Mouse (Mus musculus): ENCODE measurements at regions not wholly inside any gene's neighbourhood (a gene's known extent, or its start where the extent isn't known, plus 50 kb on each side); places are given as distances from the start of the nearest gene placed in this dataset.

DNA sequence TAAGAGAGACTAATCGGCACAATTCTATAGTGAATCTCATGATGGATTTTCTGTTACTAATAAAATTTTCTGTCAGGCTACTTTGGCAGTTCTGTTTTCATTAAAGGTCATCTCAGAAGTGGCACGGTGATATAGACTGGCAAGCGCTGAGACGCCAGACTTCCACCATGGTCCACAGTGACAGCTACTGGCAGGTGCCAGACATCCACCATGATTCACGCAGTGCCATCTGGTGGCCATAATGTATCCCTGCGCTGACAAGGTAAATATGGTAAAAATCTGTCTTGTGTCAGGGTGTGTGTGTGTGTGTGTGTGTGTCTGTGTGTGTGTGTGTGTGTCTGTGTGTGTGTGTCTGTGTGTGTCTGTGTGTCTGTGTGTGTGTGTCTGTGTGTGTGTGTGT lies 632.7 kb downstream of the Defb40 start:
- Histone ChIP-seq H3K4me3 (ENCODE audit: insufficient read depth, low read depth, low read length) (no peak overlapping the region), H3K27ac (ENCODE audit: insufficient read depth, low read depth, low read length) (no peak overlapping the region), H3K4me1 (ENCODE audit: control insufficient read depth, insufficient read depth, low read length) (no peaks in the 10 kb centered on the region)
- TF ChIP-seq CTCF (IDR thresholded peaks at IDR 0.05; ENCODE audit: insufficient read depth, low read depth, low read length), result peak; percentile 53; the same call in 1 of the 2 replicates
- TF ChIP-seq POLR2A (IDR thresholded peaks at IDR 0.05; ENCODE audit: insufficient read depth, low read depth, low read length), result no peak
- 16% methylated on average over 6 of the region's 6 CpGs for WGBS

DNA sequence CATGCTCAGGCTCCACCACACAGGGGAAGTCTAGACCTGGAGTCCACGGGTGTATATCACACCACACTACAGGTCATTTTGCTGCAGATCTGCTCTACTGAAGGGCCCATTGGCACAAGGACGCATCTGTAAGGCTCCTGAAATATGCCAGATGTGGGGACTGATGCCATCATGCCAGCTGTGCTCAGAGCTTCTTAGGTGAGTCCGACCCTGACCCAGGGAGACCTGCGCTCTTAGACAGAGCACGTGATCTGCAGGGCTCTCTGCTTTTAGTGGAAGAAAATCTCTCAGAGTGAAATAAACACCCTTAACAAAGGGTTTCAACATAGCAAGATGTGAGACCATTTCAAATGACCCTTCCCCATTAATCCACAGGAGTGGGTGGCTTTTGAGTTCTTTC lies 633.2 kb downstream of the Defb40 start:
- H3K27ac ChIP-seq (ENCODE audit: insufficient read depth, low read depth, low read length), result no peak overlapping the region
- TF ChIP-seq CTCF (IDR thresholded peaks at IDR 0.05; ENCODE audit: insufficient read depth, low read depth, low read length) (no peak), POLR2A (IDR thresholded peaks at IDR 0.05; ENCODE audit: insufficient read depth, low read depth, low read length) (no peak)
- no peak overlapping the region for H3K4me3 ChIP-seq (ENCODE audit: insufficient read depth, low read depth, low read length)
- WGBS, result 77% methylated on average over 5 of the region's 5 CpGs
- no peaks in the 10 kb centered on the region for H3K4me1 ChIP-seq (ENCODE audit: control insufficient read depth, insufficient read depth, low read length)

DNA sequence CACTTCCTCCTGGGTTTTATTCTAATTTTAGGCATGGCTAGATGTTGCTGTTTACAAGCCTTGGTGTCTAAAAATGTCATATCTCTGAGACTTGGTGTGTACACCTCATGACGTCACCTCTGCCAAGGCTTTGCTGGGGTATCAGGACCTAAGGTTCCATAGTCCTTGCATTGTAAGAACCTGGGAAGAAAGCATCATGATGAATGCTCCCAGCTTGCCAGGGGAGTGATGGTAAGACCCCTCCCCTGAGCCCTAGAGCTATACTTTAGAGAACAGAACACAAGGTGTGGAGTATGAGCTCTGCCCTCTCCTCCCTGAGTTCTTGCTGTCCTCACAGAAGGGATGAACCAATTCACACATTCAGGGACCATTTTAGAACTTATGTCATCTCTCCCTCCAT lies 642.5 kb downstream of the Defb40 start:
- no peaks in the 10 kb centered on the region for H3K4me1 ChIP-seq (ENCODE audit: control insufficient read depth, insufficient read depth, low read length)
- 97% methylated on average over 1 of the region's 1 CpGs for WGBS
- H3K27ac ChIP-seq (ENCODE audit: insufficient read depth, low read depth, low read length), result no peak overlapping the region
- TF ChIP-seq POLR2A (IDR thresholded peaks at IDR 0.05; ENCODE audit: insufficient read depth, low read depth, low read length), result no peak
- no peak for TF ChIP-seq CTCF (IDR thresholded peaks at IDR 0.05; ENCODE audit: insufficient read depth, low read depth, low read length)
- H3K4me3 ChIP-seq (ENCODE audit: insufficient read depth, low read depth, low read length), result no peak overlapping the region

DNA sequence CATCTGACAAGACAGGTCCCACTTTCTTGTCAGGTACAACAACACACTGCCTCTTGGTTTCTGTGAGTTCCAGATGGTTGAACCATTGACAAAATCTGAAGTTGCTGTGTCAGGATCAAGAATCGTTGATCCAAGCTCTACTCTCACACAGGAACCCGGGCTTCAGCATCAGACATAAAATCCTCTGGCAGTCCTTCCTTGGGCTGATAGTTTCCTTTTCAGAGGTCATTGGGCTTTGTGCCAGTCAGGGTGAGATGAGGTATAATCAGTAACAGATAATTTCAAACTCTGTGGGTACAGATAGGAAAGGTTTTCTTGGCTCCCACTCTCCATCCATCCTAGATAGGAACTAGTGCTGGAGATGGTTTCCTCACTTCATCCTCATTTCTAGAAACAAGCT lies 649.5 kb downstream of the Defb40 start:
- no peaks in the 10 kb centered on the region for H3K4me1 ChIP-seq (ENCODE audit: control insufficient read depth, insufficient read depth, low read length)
- no peak for TF ChIP-seq CTCF (IDR thresholded peaks at IDR 0.05; ENCODE audit: insufficient read depth, low read depth, low read length)
- no peak for TF ChIP-seq POLR2A (IDR thresholded peaks at IDR 0.05; ENCODE audit: insufficient read depth, low read depth, low read length)

DNA sequence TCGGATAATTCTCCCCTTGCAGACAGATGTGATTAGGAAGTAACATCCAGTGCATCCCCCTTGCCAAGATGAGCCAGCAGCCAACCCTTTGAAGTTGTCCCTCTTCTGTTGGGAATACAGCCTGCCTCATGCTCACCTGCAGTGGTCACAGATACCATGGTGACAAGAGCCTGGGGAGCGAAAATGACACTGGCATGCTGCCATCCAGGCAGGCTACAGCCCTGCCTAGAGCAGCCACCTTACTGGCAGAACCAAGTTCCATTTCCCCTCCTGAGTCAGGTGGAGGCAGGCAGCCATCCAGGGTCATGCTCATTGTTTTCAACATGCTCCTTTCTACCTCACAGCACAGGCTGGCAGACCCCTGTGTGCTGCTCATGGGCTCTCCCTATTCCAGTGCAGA lies 661.6 kb downstream of the Defb40 start:
- Histone ChIP-seq H3K27ac (ENCODE audit: insufficient read depth, low read depth, low read length) (no peak overlapping the region), H3K4me3 (ENCODE audit: insufficient read depth, low read depth, low read length) (no peak overlapping the region), H3K4me1 (ENCODE audit: control insufficient read depth, insufficient read depth, low read length) (no peaks in the 10 kb centered on the region)
- TF ChIP-seq POLR2A (IDR thresholded peaks at IDR 0.05; ENCODE audit: insufficient read depth, low read depth, low read length), result no peak
- 46% methylated on average over 2 of the region's 2 CpGs for WGBS

More for the DNA sequence above, 649.5 kb downstream of the Defb40 start:
- 93% methylated on average over 2 of the region's 2 CpGs for whole genome bisulfite sequencing
- Histone ChIP-seq H3K27ac (ENCODE audit: insufficient read depth, low read depth, low read length) (no peak overlapping the region), H3K4me3 (ENCODE audit: insufficient read depth, low read depth, low read length) (no peak overlapping the region)

DNA sequence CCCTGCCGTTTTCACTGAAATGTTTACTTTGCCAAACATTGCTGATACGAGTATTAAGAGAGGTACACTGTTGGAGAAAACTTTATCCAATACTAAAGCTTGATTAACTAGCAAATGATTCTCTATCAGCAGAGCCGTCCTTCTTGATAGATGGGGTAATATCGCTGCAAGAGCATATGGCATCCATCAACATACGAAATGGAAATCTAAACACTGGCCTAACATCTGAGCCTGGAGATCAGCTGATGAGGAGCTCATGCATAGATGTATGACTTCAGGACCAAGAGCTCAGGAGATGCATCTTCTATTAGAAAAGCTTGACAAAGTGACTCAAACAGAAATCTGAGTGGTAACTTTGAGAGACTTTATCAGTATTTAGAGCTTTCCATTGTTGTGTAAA lies 666.5 kb downstream of the Defb40 start:
- WGBS, result 89% methylated on average over 5 of the region's 5 CpGs
- no peaks in the 10 kb centered on the region for H3K4me1 ChIP-seq (ENCODE audit: control insufficient read depth, insufficient read depth, low read length)
- TF ChIP-seq CTCF (IDR thresholded peaks at IDR 0.05; ENCODE audit: insufficient read depth, low read depth, low read length), result no peak
- no peak overlapping the region for H3K27ac ChIP-seq (ENCODE audit: insufficient read depth, low read depth, low read length)
- no peak overlapping the region for H3K4me3 ChIP-seq (ENCODE audit: insufficient read depth, low read depth, low read length)

DNA sequence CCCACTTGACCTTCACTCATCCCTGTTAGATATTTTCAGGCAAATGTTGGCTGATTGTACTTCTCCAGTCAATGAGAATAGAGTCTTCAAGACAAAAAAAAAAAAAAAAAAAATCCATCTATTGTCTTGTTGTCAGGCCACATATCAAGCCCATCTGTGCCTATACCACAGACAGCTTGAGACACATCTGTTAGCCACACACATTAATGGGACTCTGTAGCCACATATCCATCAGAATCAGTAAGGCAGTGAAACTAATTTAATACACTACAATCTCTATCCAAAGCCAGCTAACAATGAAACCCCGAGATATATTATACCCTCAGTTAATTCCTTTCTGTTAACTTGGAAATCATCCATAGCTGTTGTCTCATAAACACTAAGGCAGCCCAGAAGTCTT lies 667.1 kb downstream of the Defb40 start:
- H3K4me1 ChIP-seq (ENCODE audit: control insufficient read depth, insufficient read depth, low read length), result no peaks in the 10 kb centered on the region
- TF ChIP-seq POLR2A (IDR thresholded peaks at IDR 0.05; ENCODE audit: insufficient read depth, low read depth, low read length) (no peak), CTCF (IDR thresholded peaks at IDR 0.05; ENCODE audit: insufficient read depth, low read depth, low read length) (no peak)
- H3K27ac ChIP-seq (ENCODE audit: insufficient read depth, low read depth, low read length), result no peak overlapping the region
- no peak overlapping the region for H3K4me3 ChIP-seq (ENCODE audit: insufficient read depth, low read depth, low read length)
- WGBS, result 50% methylated on average over 1 of the region's 1 CpGs

DNA sequence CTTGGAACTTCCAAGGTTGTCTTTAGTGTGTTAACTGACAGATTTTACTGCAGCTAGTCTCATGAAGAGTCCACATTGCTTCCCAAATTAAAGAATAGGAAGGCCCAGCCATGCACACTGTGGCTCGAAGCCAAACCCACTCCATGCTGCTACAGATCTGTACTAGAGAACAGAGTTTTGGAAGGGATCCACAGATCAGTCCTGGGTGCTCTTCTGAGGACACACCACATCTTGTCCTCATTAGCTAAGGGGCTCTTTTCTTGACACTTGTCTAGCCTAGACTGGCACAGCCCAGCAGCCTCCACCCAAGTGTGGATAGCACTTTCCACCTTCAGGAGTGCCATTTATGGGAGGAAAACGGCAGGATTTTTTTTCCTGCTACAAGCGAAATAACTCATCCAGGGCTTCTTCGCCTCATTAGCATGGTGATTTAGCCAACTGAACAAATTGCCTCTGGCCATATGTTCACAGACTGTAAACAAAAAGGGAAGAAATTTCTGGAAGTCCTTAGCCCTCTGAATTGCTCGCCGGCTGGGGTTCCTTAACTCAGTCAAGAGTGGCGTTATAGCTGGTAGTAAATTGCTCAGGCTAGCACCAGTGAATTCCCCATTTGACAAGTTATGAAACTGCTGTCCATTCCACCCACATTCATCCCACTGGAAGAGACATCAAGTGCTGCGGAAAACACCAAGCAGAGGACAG lies 690.4 kb downstream of the Defb40 start:
- H3K4me3 ChIP-seq (ENCODE audit: insufficient read depth, low read depth, low read length), result no peak overlapping the region
- WGBS, result 71% methylated on average over 8 of the region's 8 CpGs
- H3K27ac ChIP-seq (ENCODE audit: insufficient read depth, low read depth, low read length), result no peak overlapping the region
- H3K4me1 ChIP-seq (ENCODE audit: control insufficient read depth, insufficient read depth, low read length), result no peaks in the 10 kb centered on the region
- TF ChIP-seq CTCF (IDR thresholded peaks at IDR 0.05; ENCODE audit: insufficient read depth, low read depth, low read length) (no peak), POLR2A (IDR thresholded peaks at IDR 0.05; ENCODE audit: insufficient read depth, low read depth, low read length) (no peak)

DNA sequence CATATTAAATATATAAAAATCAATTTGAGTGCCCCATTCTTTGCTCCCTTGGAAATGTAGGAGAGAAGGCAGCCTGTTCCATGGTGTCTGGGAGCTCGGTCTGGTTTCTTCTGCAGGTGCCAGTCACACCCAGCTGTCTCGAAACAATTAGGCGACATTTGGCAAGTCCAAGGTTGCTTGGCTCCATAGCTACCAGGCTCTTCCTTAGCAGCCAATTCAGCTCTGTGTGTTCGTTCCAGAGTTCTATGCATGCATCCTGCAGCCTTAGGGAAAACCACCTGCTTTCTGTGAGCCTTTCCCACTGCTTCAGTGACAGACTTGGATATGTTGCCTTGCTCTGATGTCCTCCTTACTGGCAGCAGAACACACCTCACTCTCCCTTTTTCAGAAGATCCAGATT lies 698.1 kb downstream of the Defb40 start:
- no peaks in the 10 kb centered on the region for H3K4me1 ChIP-seq (ENCODE audit: control insufficient read depth, insufficient read depth, low read length)
- no peak for TF ChIP-seq CTCF (IDR thresholded peaks at IDR 0.05; ENCODE audit: insufficient read depth, low read depth, low read length)
- TF ChIP-seq POLR2A (IDR thresholded peaks at IDR 0.05; ENCODE audit: insufficient read depth, low read depth, low read length), result no peak
- H3K4me3 ChIP-seq (ENCODE audit: insufficient read depth, low read depth, low read length), result no peak overlapping the region
- H3K27ac ChIP-seq (ENCODE audit: insufficient read depth, low read depth, low read length), result no peak overlapping the region
- 74% methylated on average over 4 of the region's 4 CpGs for WGBS

DNA sequence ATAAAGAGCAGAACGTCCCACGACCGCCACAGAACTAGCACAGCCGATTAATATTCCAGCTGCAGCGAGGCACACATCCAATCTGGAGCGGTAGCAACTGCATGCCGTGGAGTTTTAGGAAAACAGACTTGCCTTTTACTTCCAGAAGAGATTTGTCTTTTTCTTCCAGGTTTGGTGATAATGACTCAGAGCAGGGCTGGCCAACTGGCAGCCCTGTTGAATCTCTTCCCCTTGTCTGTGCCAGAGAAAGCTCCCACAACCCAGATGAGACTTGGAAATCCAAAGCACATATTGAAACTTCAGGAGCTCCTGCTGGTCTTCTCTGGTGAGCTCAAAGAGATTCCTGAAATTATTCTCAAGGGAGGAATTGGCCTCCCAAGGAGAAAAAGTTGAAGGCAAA lies 709.8 kb downstream of the Defb40 start:
- TF ChIP-seq CTCF (IDR thresholded peaks at IDR 0.05; ENCODE audit: insufficient read depth, low read depth, low read length) (no peak), POLR2A (IDR thresholded peaks at IDR 0.05; ENCODE audit: insufficient read depth, low read depth, low read length) (no peak)
- Histone ChIP-seq H3K4me3 (ENCODE audit: insufficient read depth, low read depth, low read length) (no peak overlapping the region), H3K27ac (ENCODE audit: insufficient read depth, low read depth, low read length) (no peak overlapping the region), H3K4me1 (ENCODE audit: control insufficient read depth, insufficient read depth, low read length) (peaks cover 4% of the 10 kb centered on the region)
- WGBS, result 12% methylated on average over 7 of the region's 7 CpGs
